In genomic region chr13:47429856-47430365, GRCm38 (mm10) we compare ENCODE assay signal across 22 mouse cellular contexts.
DNase-seq lines count a peak whose midpoint lies in the region; ATAC-seq lines count a peak whose summit lies in the region.
"Had no signal": no experiment of that assay in that cellular context is flagged by ENCODE, and none has a peak within 500 bp of the region (broad histone marks: within the 10 kb centered on the region; RNA-seq: fewer than 3 reads in every experiment).

No protein-coding gene starts in this region.

- 56% methylated on average over 8 of the region's 8 CpGs for WGBS in hindbrain, embryonic 15.5 days
- 61% methylated on average over 8 of the region's 8 CpGs for WGBS in hindbrain, embryonic 12.5 days
- 23% methylated on average over 8 of the region's 8 CpGs for WGBS in forebrain, embryonic 11.5 days
- WGBS in hindbrain, embryonic 16.5 days, result 45% methylated on average over 8 of the region's 8 CpGs

- H3K9me3 ChIP-seq in hindbrain, embryonic 15.5 days, result no peaks in the 10 kb centered on the region
- no peaks in the 10 kb centered on the region for H3K9me3 ChIP-seq in hindbrain, embryonic 12.5 days (replicated peaks)
- no peaks in the 10 kb centered on the region for H3K9me3 ChIP-seq in forebrain, embryonic 11.5 days (ENCODE audit: control insufficient read depth, low read length)
- H3K9me3 ChIP-seq in hindbrain, embryonic 16.5 days (ENCODE audit: control insufficient read depth, low read length), result no peaks in the 10 kb centered on the region
- H3K9me3 ChIP-seq: heart, embryonic 12.5 days; limb, embryonic 15.5 days; liver, embryonic 15.5 days; neural tube, embryonic 13.5 days had no signal

- H3K27me3 ChIP-seq in hindbrain, embryonic 15.5 days, result no peaks in the 10 kb centered on the region
- H3K27me3 ChIP-seq in hindbrain, embryonic 12.5 days, result no peaks in the 10 kb centered on the region
- H3K27me3 ChIP-seq in forebrain, embryonic 11.5 days (ENCODE audit: control insufficient read depth, insufficient read depth, low read length), result no peaks in the 10 kb centered on the region
- H3K27me3 ChIP-seq in hindbrain, embryonic 16.5 days (replicated peaks; ENCODE audit: control insufficient read depth, insufficient read depth, low read length), result no peaks in the 10 kb centered on the region
- H3K27me3 ChIP-seq: heart, embryonic 12.5 days; limb, embryonic 15.5 days; liver, embryonic 15.5 days; neural tube, embryonic 13.5 days had no signal

- peak overlapping the region; percentile 46; the same call in 1 of the 2 replicates for H3K27ac ChIP-seq in hindbrain, embryonic 15.5 days (replicated peaks)
- H3K27ac ChIP-seq in hindbrain, embryonic 12.5 days, result no peak overlapping the region; the same call in 1 of the 2 replicates
- H3K27ac ChIP-seq in forebrain, embryonic 11.5 days (ENCODE audit: low read depth, low read length), result peak overlapping the region; percentile 70; the same call in 1 of the 2 replicates
- 0 out of 2 replicates have a peak overlapping the region, but pooled peaks have one; percentile 26 for H3K27ac ChIP-seq in hindbrain, embryonic 16.5 days (ENCODE audit: low read depth, low read length)
- H3K27ac ChIP-seq: layer of hippocampus, adult 2 months; limb, embryonic 15.5 days; liver, embryonic 15.5 days had no signal

- H3K4me3 ChIP-seq in hindbrain, embryonic 15.5 days, result no peak overlapping the region
- H3K4me3 ChIP-seq in hindbrain, embryonic 12.5 days, result no peak overlapping the region
- H3K4me3 ChIP-seq in forebrain, embryonic 11.5 days (ENCODE audit: low read depth, low read length), result no peak overlapping the region
- no peak overlapping the region for H3K4me3 ChIP-seq in hindbrain, embryonic 16.5 days (ENCODE audit: low read length)
- H3K4me3 ChIP-seq: heart, embryonic 12.5 days; layer of hippocampus, adult 2 months; limb, embryonic 15.5 days; liver, embryonic 15.5 days; neural tube, embryonic 13.5 days had no signal

- ATAC-seq in hindbrain, embryonic 15.5 days (ENCODE audit: low FRiP score, low read depth), result no peak
- ATAC-seq in hindbrain, embryonic 12.5 days (ENCODE audit: low FRiP score), result no peak
- ATAC-seq in forebrain, embryonic 11.5 days (replicated peaks; ENCODE audit: low FRiP score), result no peak
- ATAC-seq in hindbrain, embryonic 16.5 days, result no peak
- ATAC-seq: inflammation-experienced regulatory T-cells, adult 6 months; lung, postnatal 0 days had no signal

- H3K36me3 ChIP-seq in hindbrain, embryonic 15.5 days, result no peaks in the 10 kb centered on the region
- H3K36me3 ChIP-seq in hindbrain, embryonic 12.5 days, result no peaks in the 10 kb centered on the region
- no peaks in the 10 kb centered on the region for H3K36me3 ChIP-seq in forebrain, embryonic 11.5 days (ENCODE audit: control insufficient read depth, insufficient read depth, low read length)
- H3K36me3 ChIP-seq in hindbrain, embryonic 16.5 days (ENCODE audit: control insufficient read depth, insufficient read depth, low read length), result no peaks in the 10 kb centered on the region
- H3K36me3 ChIP-seq: heart, embryonic 12.5 days; limb, embryonic 15.5 days; liver, embryonic 15.5 days; neural tube, embryonic 13.5 days had no signal

- H3K4me1 ChIP-seq in hindbrain, embryonic 15.5 days (replicated peaks), result peaks cover 4% of the 10 kb centered on the region; the same call in 1 of the 2 replicates
- H3K4me1 ChIP-seq in hindbrain, embryonic 12.5 days, result no peaks in the 10 kb centered on the region
- peaks cover 4% of the 10 kb centered on the region; the same call in 1 of the 2 replicates for H3K4me1 ChIP-seq in forebrain, embryonic 11.5 days (replicated peaks; ENCODE audit: control insufficient read depth, insufficient read depth, low read length)
- no peaks in the 10 kb centered on the region; the same call in 1 of the 2 replicates for H3K4me1 ChIP-seq in hindbrain, embryonic 16.5 days (ENCODE audit: control insufficient read depth, insufficient read depth, low read depth, low read length)
- H3K4me1 ChIP-seq: heart, embryonic 12.5 days; limb, embryonic 15.5 days; liver, embryonic 15.5 days had no signal

- H3K4me2 ChIP-seq in hindbrain, embryonic 15.5 days, result no peak overlapping the region
- no peak overlapping the region for H3K4me2 ChIP-seq in hindbrain, embryonic 12.5 days (replicated peaks)
- peak overlapping the region; percentile 34; the same call in 1 of the 2 replicates for H3K4me2 ChIP-seq in forebrain, embryonic 11.5 days (ENCODE audit: low read depth, low read length, severe bottlenecking)
- no peak overlapping the region for H3K4me2 ChIP-seq in hindbrain, embryonic 16.5 days (ENCODE audit: low read length)
- H3K4me2 ChIP-seq: heart, embryonic 12.5 days; limb, embryonic 15.5 days; liver, embryonic 15.5 days; neural tube, embryonic 13.5 days had no signal

- intact Hi-C loops in left cerebral cortex, postnatal 10 days (cut with DNase I), result no loop called here

- no peak overlapping the region for H3K9ac ChIP-seq in hindbrain, embryonic 15.5 days
- H3K9ac ChIP-seq in hindbrain, embryonic 12.5 days, result no peak overlapping the region
- H3K9ac ChIP-seq in forebrain, embryonic 11.5 days (ENCODE audit: low read length), result peak overlapping the region; percentile 29; the same call in 1 of the 2 replicates
- no peak overlapping the region for H3K9ac ChIP-seq in hindbrain, embryonic 16.5 days (ENCODE audit: low read depth, low read length)
- H3K9ac ChIP-seq: heart, embryonic 12.5 days; limb, embryonic 15.5 days; liver, embryonic 15.5 days; neural tube, embryonic 13.5 days had no signal

- DNase-seq in forebrain, embryonic 11.5 days (ENCODE audit: low spot score), result no peak
- peak; percentile 40 for DNase-seq in retina, postnatal 1 day
- DNase-seq in left cerebral cortex, postnatal 10 days (ENCODE audit: extremely low spot score in 1 of 2, low spot score in 2 of 2), result no peak
- DNase-seq in cerebellum, adult 11-12 months, result no peak
- DNase-seq: cerebellum, adult 9-11 months; heart, postnatal 14 days; kidney, adult 8-10 months; kidney, postnatal 14 days; layer of hippocampus, postnatal 36 days; right cerebral cortex, postnatal 14 days; spleen, adult 18-20 months; thymus, postnatal 25 days had no signal
